Mouse (Mus musculus) intestine, embryonic 14.5 days (tissue): ENCODE results near the gene Agr2. TPM values are rescaled to one million over a fixed set of nuclear protein-coding genes. Genes with fewer than 3 reads are reported as not detected.

Experiments used
- ATAC-seq: fragments of 200-750 bp; cut with Nextera tagmentation; replicated peaks from 2 replicates; pipeline ENCODE4 v1.8.0; 2017; ENCODE audit warnings: low read depth, moderate number of reproducible peaks, moderate TSS enrichment, moderate library complexity; ENCODE audit not compliant: low FRiP score, low TSS enrichment
- DNase-seq: peaks from one replicate; pipeline ENCODE4 v3.0.0-alpha.2; 2018; ENCODE audit warnings: low spot score
- H3K27ac ChIP-seq: fragments of 300-500 bp; sonication (generic); 2 replicates; pipeline ENCODE4 v1.5.1; 2014; ENCODE audit warnings: low read depth, mild to moderate bottlenecking, control low read depth
- H3K27me3 ChIP-seq: fragments of 300-500 bp; sonication (generic); replicated peaks from 2 replicates; pipeline ENCODE4 v1.6.1; 2014; ENCODE audit warnings: low read length, control low read depth; ENCODE audit not compliant: control insufficient read depth, insufficient read depth
- H3K36me3 ChIP-seq: fragments of 300-500 bp; sonication (generic); 2 replicates; pipeline ENCODE4 v1.6.1; 2014; ENCODE audit warnings: low read length, control low read depth; ENCODE audit not compliant: control insufficient read depth, insufficient read depth
- H3K4me1 ChIP-seq: fragments of 300-500 bp; sonication (generic); replicated peaks from 2 replicates; pipeline ENCODE4 v1.6.1; 2014; ENCODE audit warnings: low read length, control low read depth, mixed read lengths; ENCODE audit not compliant: control insufficient read depth, insufficient read depth
- H3K4me2 ChIP-seq: fragments of 300-500 bp; sonication (generic); 2 replicates; pipeline ENCODE4 v1.6.1; 2014; ENCODE audit warnings: low read length
- H3K4me3 ChIP-seq: fragments of 300-500 bp; sonication (generic); 2 replicates; pipeline ENCODE4 v1.5.1; 2014; ENCODE audit warnings: low read depth, low read length, control low read depth, mixed read lengths
- H3K9ac ChIP-seq: fragments of 300-500 bp; sonication (generic); 2 replicates; pipeline ENCODE4 v1.6.1; 2014; ENCODE audit warnings: mild to moderate bottlenecking, low read length
- H3K9me3 ChIP-seq: fragments of 300-500 bp; sonication (generic); 2 replicates; pipeline ENCODE4 v1.6.1; 2016; ENCODE audit warnings: low read length, control low read depth; ENCODE audit not compliant: control insufficient read depth
- WGBS: fragments of 180-500 bp; shearing (Covaris S2); extraction: QIAGEN DNeasy Blood & Tissue Kit; methylation state at CpG from one replicate; pipeline ENCODE4 v1.1.7; 2014; 5-methylcytosine and 5-hydroxymethylcytosine counted together
- polyA plus RNA-seq: library from polyadenylated mRNA; unstranded; fragments of >200 nt; fragmentation: Nextera tagmentation; extraction: Ambion mirVana; gene quantifications from 2 replicates; pipeline ENCODE4 v1.2.1, GENCODE M21; 2014

Agr2 gene
- polyA plus RNA-seq, 1 experiment from 2014 or later, result 64.9 TPM

- ATAC-seq (no peak), DNase-seq (no peak)
- WGBS, result 88% methylated on average over 12 of the region's 12 CpGs
- Histone ChIP-seq H3K27ac (no peak overlapping the region), H3K9me3 (no peaks in the 10 kb centered on the region), H3K4me1 (no peaks in the 10 kb centered on the region), H3K36me3 (no peaks in the 10 kb centered on the region), H3K4me2 (no peak overlapping the region), H3K9ac (no peak overlapping the region), H3K4me3 (no peak overlapping the region), H3K27me3 (no peaks in the 10 kb centered on the region)
Observed at GRCm38 (mm10) chr12:36030660-36031363, 38.1 kb downstream of the Agr2 start.

GRCm38 (mm10) chr12:36032419-36032818 is 39.7 kb downstream of the Agr2 start:
- H3K4me2 ChIP-seq, result no peak overlapping the region
- no peaks in the 10 kb centered on the region for H3K4me1 ChIP-seq
- H3K9ac ChIP-seq, result no peak overlapping the region
- ATAC-seq (no peak), DNase-seq (no peak)
- H3K36me3 ChIP-seq, result no peaks in the 10 kb centered on the region
- H3K27ac ChIP-seq, result no peak overlapping the region
- WGBS, result 79% methylated on average over 4 of the region's 4 CpGs
- H3K9me3 ChIP-seq, result no peaks in the 10 kb centered on the region
- no peak overlapping the region for H3K4me3 ChIP-seq
- H3K27me3 ChIP-seq, result no peaks in the 10 kb centered on the region

- no peaks in the 10 kb centered on the region for H3K9me3 ChIP-seq
- no peaks in the 10 kb centered on the region for H3K27me3 ChIP-seq
- no peak overlapping the region for H3K4me3 ChIP-seq
- DNase-seq (no peak), ATAC-seq (no peak)
- no peak overlapping the region for H3K4me2 ChIP-seq
- H3K9ac ChIP-seq, result no peak overlapping the region
- WGBS, result 95% methylated on average over 6 of the region's 6 CpGs
- no peak overlapping the region for H3K27ac ChIP-seq
- 0 out of 2 replicates have a peak, but pooled peaks cover 4% of the 10 kb centered on the region for H3K4me1 ChIP-seq
- no peaks in the 10 kb centered on the region for H3K36me3 ChIP-seq
Observed at GRCm38 (mm10) chr12:36035501-36035900, 42.8 kb downstream of the Agr2 start.

- Histone ChIP-seq H3K27me3 (no peaks in the 10 kb centered on the region), H3K4me3 (no peak overlapping the region), H3K9ac (no peak overlapping the region), H3K36me3 (no peaks in the 10 kb centered on the region), H3K9me3 (no peaks in the 10 kb centered on the region), H3K4me2 (no peak overlapping the region), H3K27ac (no peak overlapping the region), H3K4me1 (0 out of 2 replicates have a peak, but pooled peaks cover 5% of the 10 kb centered on the region)
- no peak for DNase-seq
- WGBS, result 96% methylated on average over 7 of the region's 7 CpGs
- ATAC-seq, result no peak
Observed at GRCm38 (mm10) chr12:36036121-36036520, 43.4 kb downstream of the Agr2 start.

- Histone ChIP-seq H3K27me3 (no peaks in the 10 kb centered on the region), H3K36me3 (no peaks in the 10 kb centered on the region), H3K9me3 (no peaks in the 10 kb centered on the region), H3K4me3 (no peak overlapping the region), H3K4me2 (no peak overlapping the region), H3K4me1 (0 out of 2 replicates have a peak, but pooled peaks cover 7% of the 10 kb centered on the region), H3K9ac (no peak overlapping the region), H3K27ac (no peak overlapping the region)
- WGBS, result 77% methylated on average over 10 of the region's 10 CpGs
- no peak for ATAC-seq
- no peak for DNase-seq
Observed at GRCm38 (mm10) chr12:36036776-36037175, 44.1 kb downstream of the Agr2 start.

- WGBS, result 58% methylated on average over 9 of the region's 9 CpGs
- Histone ChIP-seq H3K27me3 (no peaks in the 10 kb centered on the region), H3K27ac (no peak overlapping the region), H3K4me1 (0 out of 2 replicates have a peak, but pooled peaks cover 7% of the 10 kb centered on the region), H3K4me2 (no peak overlapping the region), H3K36me3 (no peaks in the 10 kb centered on the region), H3K9ac (no peak overlapping the region), H3K4me3 (no peak overlapping the region), H3K9me3 (no peaks in the 10 kb centered on the region)
- no peak for ATAC-seq
- no peak for DNase-seq
Observed at GRCm38 (mm10) chr12:36039541-36040084, 46.9 kb downstream of the Agr2 start.

- DNase-seq, result no peak
- Histone ChIP-seq H3K9ac (no peak overlapping the region), H3K36me3 (no peaks in the 10 kb centered on the region), H3K4me2 (peak overlapping the region; percentile 93), H3K27ac (no peak overlapping the region), H3K9me3 (no peaks in the 10 kb centered on the region), H3K4me3 (peak overlapping the region; percentile 76), H3K4me1 (0 out of 2 replicates have a peak, but pooled peaks cover 7% of the 10 kb centered on the region), H3K27me3 (no peaks in the 10 kb centered on the region)
- no peak for ATAC-seq
- 53% methylated on average over 10 of the region's 10 CpGs for WGBS
Observed at GRCm38 (mm10) chr12:36040571-36041280, 48.0 kb downstream of the Agr2 start.

GRCm38 (mm10) chr12:36041281-36041589 is 48.5 kb downstream of the Agr2 start:
- Histone ChIP-seq H3K9ac (no peak overlapping the region), H3K27ac (no peak overlapping the region), H3K4me2 (peak overlapping the region; percentile 93), H3K4me3 (peak overlapping the region; percentile 76), H3K4me1 (0 out of 2 replicates have a peak, but pooled peaks cover 7% of the 10 kb centered on the region), H3K27me3 (no peaks in the 10 kb centered on the region), H3K36me3 (no peaks in the 10 kb centered on the region), H3K9me3 (no peaks in the 10 kb centered on the region)
- WGBS, result 28% methylated on average over 4 of the region's 4 CpGs
- no peak for ATAC-seq
- DNase-seq, result no peak
